In genomic region chr8:86630212-86630611, GRCm38 (mm10) we compare ENCODE assay signal across 25 mouse cellular contexts. TPM values are rescaled to one million over a fixed set of nuclear protein-coding genes. Genes with fewer than 3 reads are reported as not detected.
DNase-seq lines count a peak whose midpoint lies in the region; ATAC-seq and TF ChIP-seq lines count a peak whose summit lies in the region.
"Had no signal": no experiment of that assay in that cellular context is flagged by ENCODE, and none has a peak within 500 bp of the region (broad histone marks: within the 10 kb centered on the region; RNA-seq: fewer than 3 reads in every experiment).

No protein-coding gene starts in this region.

- peak overlapping the region; percentile 2 for H3K4me3 ChIP-seq in megakaryocyte, embryonic 14.5 days (replicated peaks)
- H3K4me3 ChIP-seq in stomach, postnatal 0 days (ENCODE audit: low read depth, low read length): no peak overlapping the region
- H3K4me3 ChIP-seq: embryonic facial prominence, embryonic 10.5 days; embryonic facial prominence, embryonic 12.5 days; forebrain, embryonic 13.5 days had no signal

- peaks cover 68% of the 10 kb centered on the region for H3K36me3 ChIP-seq in megakaryocyte, embryonic 14.5 days (replicated peaks; ENCODE audit: low read length)
- peaks cover 14% of the 10 kb centered on the region for H3K36me3 ChIP-seq in stomach, postnatal 0 days (ENCODE audit: control insufficient read depth, insufficient read depth, low read length)

- no peak overlapping the region for H3K9ac ChIP-seq in stomach, postnatal 0 days (ENCODE audit: low read length)
- H3K9ac ChIP-seq: embryonic facial prominence, embryonic 12.5 days; forebrain, embryonic 13.5 days had no signal

- H3K4me1 ChIP-seq in megakaryocyte, embryonic 14.5 days: peaks cover 71% of the 10 kb centered on the region
- no peaks in the 10 kb centered on the region for H3K4me1 ChIP-seq in stomach, postnatal 0 days (replicated peaks; ENCODE audit: control insufficient read depth, insufficient read depth)

- no peak for DNase-seq in stomach, postnatal 0 days (ENCODE audit: low spot score)
- DNase-seq in spleen, adult 18-20 months: no peak
- no peak for DNase-seq in kidney, postnatal 10 days
- DNase-seq: adrenal gland, adult 8-10 months; adrenal gland, postnatal 14 days; adrenal gland, postnatal 36 days; B cell, adult 2 months; cerebellum, adult 11 months; cerebellum, adult 18-20 months; cerebellum, adult 8-10 months; cerebellum, adult 9-11 months; cerebellum, postnatal 14 days had no signal

- H3K27ac ChIP-seq in stomach, postnatal 0 days (replicated peaks): no peak overlapping the region
- H3K27ac ChIP-seq: embryonic facial prominence, embryonic 10.5 days; embryonic facial prominence, embryonic 12.5 days; forebrain, embryonic 13.5 days had no signal

- H3K27me3 ChIP-seq in megakaryocyte, embryonic 14.5 days (replicated peaks): no peaks in the 10 kb centered on the region
- no peaks in the 10 kb centered on the region for H3K27me3 ChIP-seq in stomach, postnatal 0 days (ENCODE audit: control insufficient read depth, insufficient read depth, low read length)
- H3K27me3 ChIP-seq: CH12.LX; embryonic facial prominence, embryonic 12.5 days; forebrain, embryonic 13.5 days; Patski had no signal

- H3K4me2 ChIP-seq in stomach, postnatal 0 days (replicated peaks; ENCODE audit: low read depth): no peak overlapping the region
- H3K4me2 ChIP-seq: embryonic facial prominence, embryonic 12.5 days; forebrain, embryonic 13.5 days had no signal

- WGBS in stomach, postnatal 0 days: 67% methylated on average over 5 of the region's 5 CpGs

- no peak for TF ChIP-seq EP300 in stomach, postnatal 0 days (optimal IDR thresholded peaks at IDR 0.05)

- H3K9me3 ChIP-seq in megakaryocyte, embryonic 14.5 days: no peaks in the 10 kb centered on the region
- H3K9me3 ChIP-seq in stomach, postnatal 0 days (ENCODE audit: control insufficient read depth, low read length): no peaks in the 10 kb centered on the region
- H3K9me3 ChIP-seq: embryonic facial prominence, embryonic 10.5 days; embryonic facial prominence, embryonic 12.5 days; forebrain, embryonic 13.5 days; G1E had no signal

- TF ChIP-seq CTCF in stomach, postnatal 0 days (IDR thresholded peaks at IDR 0.05; ENCODE audit: low read depth): no peak

- no peak for ATAC-seq in megakaryocyte, adult 5-6 weeks (ENCODE audit: poor library complexity, severe bottlenecking)
- peak; percentile 75 for ATAC-seq in megakaryocyte progenitor cell, adult 5-6 weeks (replicated peaks; ENCODE audit: poor library complexity)
- peak; percentile 64; the same call in 1 of the 2 replicates for ATAC-seq in stomach, postnatal 0 days (ENCODE audit: low FRiP score, low TSS enrichment)
- ATAC-seq: activated CD4-positive, CD25-positive, alpha-beta regulatory T cell, adult 4 months; CD4-positive, CD25-positive, alpha-beta regulatory T cell, adult 4 months; forebrain, embryonic 13.5 days; forebrain, embryonic 16.5 days; Patski had no signal

RNA-seq across cellular contexts. Expression of gene Lonp2, which starts 6.4 kb away (rescaled TPM):
- polyA plus RNA-seq in megakaryocyte, embryonic 14.5 days (2012; ENCODE audit: insufficient read depth, low replicate concordance): 14.9 and 69.1 TPM in 2 replicates
- 43.1 and 47.1 TPM in 2 replicates for total RNA-seq in megakaryocyte, adult 5-6 weeks (2015)
- total RNA-seq in megakaryocyte, adult 5-6 weeks (2017): 57.3 and 58.6 TPM in 2 replicates
- 37.1 and 47.0 TPM in 2 replicates for total RNA-seq in megakaryocyte progenitor cell, adult 5-6 weeks (2015)
- 47.7 and 51.4 TPM in 2 replicates for total RNA-seq in megakaryocyte progenitor cell, adult 5-6 weeks (2017)
- 36.2 and 38.4 TPM in 2 replicates for polyA plus RNA-seq in stomach, postnatal 0 days (2015; fragmentation: Nextera tagmentation; extraction: Ambion mirVana)

RNA-seq across cellular contexts. Expression of gene Abcc12, which starts 49.7 kb away (rescaled TPM):
- polyA plus RNA-seq in megakaryocyte, embryonic 14.5 days (2012; ENCODE audit: insufficient read depth, low replicate concordance): not detected in 2 replicates
- not detected in 2 replicates for total RNA-seq in megakaryocyte, adult 5-6 weeks (2015)
- total RNA-seq in megakaryocyte, adult 5-6 weeks (2017): not detected in 2 replicates
- not detected in 2 replicates for total RNA-seq in megakaryocyte progenitor cell, adult 5-6 weeks (2015)
- total RNA-seq in megakaryocyte progenitor cell, adult 5-6 weeks (2017): not detected in 2 replicates
- polyA plus RNA-seq in stomach, postnatal 0 days (2015; fragmentation: Nextera tagmentation; extraction: Ambion mirVana): 0.15 and 0.24 TPM in 2 replicates
- total RNA-seq: adrenal gland, adult 18-20 months; adrenal gland, postnatal 36 days; CH12.LX had no signal
- polyA plus RNA-seq: activated CD4-positive, CD25-positive, alpha-beta regulatory T cell, adult 4 months; CD4-positive, CD25-positive, alpha-beta regulatory T cell, adult 4 months; embryonic facial prominence, embryonic 10.5 days had no signal
